Mouse (Mus musculus): Measurements from ENCODE around the gene 4932438A13Rik. TPM values are rescaled to one million over a fixed set of nuclear protein-coding genes. Genes with fewer than 3 reads are reported as not detected.

The 4932438A13Rik gene
- 31.8 and 35.0 TPM in 2 replicates for polyA plus RNA-seq (2016; fragmentation: Nextera tagmentation; extraction: Ambion mirVana)

DNA sequence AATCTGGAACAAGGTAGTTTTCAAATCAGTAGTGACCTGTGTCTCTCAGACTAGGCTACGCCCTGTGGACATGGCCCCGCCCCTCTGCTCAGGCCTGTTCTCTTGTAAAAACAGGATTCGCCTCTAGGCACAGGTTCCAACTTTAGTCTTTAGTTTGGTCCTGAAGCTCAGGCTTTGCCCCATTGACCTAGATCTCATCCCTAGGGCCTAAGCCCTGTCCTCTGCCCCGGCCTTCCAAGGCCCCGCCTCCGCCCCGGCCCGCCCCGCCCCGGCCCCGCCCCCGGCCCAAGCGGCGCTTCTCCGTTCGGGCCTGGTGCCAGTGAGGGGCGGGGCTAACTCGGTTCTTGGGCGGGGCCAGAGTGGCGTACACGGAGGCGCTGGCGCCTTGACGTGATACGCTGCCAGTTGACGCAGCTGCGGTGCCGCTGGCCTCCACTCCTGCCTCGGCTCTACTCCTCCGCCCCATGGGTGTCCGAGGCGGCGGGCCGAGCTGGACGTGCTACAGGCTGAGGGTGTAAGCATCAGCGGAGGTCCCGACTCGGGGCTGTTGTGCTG, at the start of gene 4932438A13Rik:
TSS of gene 4932438A13Rik (plus strand) at position 384 of the 555 bp plus-strand sequence.
- Histone ChIP-seq H3K4me3 (peak within 1 kb of the TSS; percentile 74), H3K4me1 (peaks cover 11% of the 10 kb centered on the region), H3K9me3 (peaks cover 1% of the 10 kb centered on the region; the same call in 1 of the 2 replicates), H3K27me3 (replicated peaks; ENCODE audit: low read depth, poor library complexity, severe bottlenecking) (no peaks in the 10 kb centered on the region), H3K27ac (replicated peaks) (peak within 1 kb of the TSS; percentile 86), H3K36me3 (replicated peaks) (peaks cover 28% of the 10 kb centered on the region)
- under 1% methylated on average over 38 of the region's 38 CpGs for WGBS
- DNase-seq (ENCODE audit: low spot score): peak; percentile 98

- H3K4me3 ChIP-seq: no peak overlapping the region
- DNase-seq (ENCODE audit: low spot score): no peak
- H3K9me3 ChIP-seq: no peaks in the 10 kb centered on the region
- 93% methylated on average over 5 of the region's 5 CpGs for WGBS
- no peaks in the 10 kb centered on the region for H3K27me3 ChIP-seq (replicated peaks; ENCODE audit: low read depth, poor library complexity, severe bottlenecking)
- H3K4me1 ChIP-seq: 0 out of 2 replicates have a peak, but pooled peaks cover under 1% of the 10 kb centered on the region
- no peak overlapping the region for H3K27ac ChIP-seq (replicated peaks)
- H3K36me3 ChIP-seq (replicated peaks): no peaks in the 10 kb centered on the region
These were observed 46.3 kb upstream of the 4932438A13Rik start for GRCm38 (mm10) chr3:36816633-36817032.

GRCm38 (mm10) chr3:36819402-36819801, 43.5 kb upstream of the 4932438A13Rik start:
- no peak overlapping the region for H3K4me3 ChIP-seq
- no peak overlapping the region for H3K27ac ChIP-seq (replicated peaks)
- H3K4me1 ChIP-seq: peaks cover 5% of the 10 kb centered on the region; the same call in 1 of the 2 replicates
- WGBS: 65% methylated on average over 7 of the region's 7 CpGs
- H3K9me3 ChIP-seq: no peaks in the 10 kb centered on the region
- H3K27me3 ChIP-seq (replicated peaks; ENCODE audit: low read depth, poor library complexity, severe bottlenecking): no peaks in the 10 kb centered on the region
- DNase-seq (ENCODE audit: low spot score): no peak
- no peaks in the 10 kb centered on the region for H3K36me3 ChIP-seq (replicated peaks)

DNA sequence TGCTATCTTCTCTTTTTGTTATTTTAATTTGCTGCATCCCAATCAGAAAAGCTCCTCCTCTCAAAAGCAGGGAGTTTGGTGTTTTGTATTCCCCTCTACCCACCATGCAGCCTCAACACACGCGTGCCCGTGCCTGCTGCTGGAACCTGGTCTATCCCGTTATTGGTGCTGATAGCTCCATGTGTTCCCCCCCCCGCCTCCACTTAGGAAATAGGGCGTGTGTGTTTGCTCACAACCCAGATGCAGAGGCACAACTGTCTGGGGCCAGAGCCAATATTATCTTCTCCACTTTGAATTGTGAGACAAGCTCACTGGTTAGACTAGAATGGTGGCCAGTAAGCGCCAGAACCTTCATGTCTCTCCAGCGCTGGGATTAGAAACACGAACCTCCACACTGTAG, 41.9 kb upstream of the 4932438A13Rik start:
- DNase-seq (ENCODE audit: low spot score): no peak
- Histone ChIP-seq H3K27ac (replicated peaks) (no peak overlapping the region), H3K36me3 (replicated peaks) (no peaks in the 10 kb centered on the region), H3K4me3 (no peak overlapping the region), H3K27me3 (replicated peaks; ENCODE audit: low read depth, poor library complexity, severe bottlenecking) (no peaks in the 10 kb centered on the region), H3K4me1 (peaks cover 5% of the 10 kb centered on the region; the same call in 1 of the 2 replicates), H3K9me3 (no peaks in the 10 kb centered on the region)
- 84% methylated on average over 9 of the region's 9 CpGs for WGBS

- H3K4me3 ChIP-seq: no peak overlapping the region
- H3K9me3 ChIP-seq: no peaks in the 10 kb centered on the region
- 59% methylated on average over 1 of the region's 1 CpGs for WGBS
- H3K36me3 ChIP-seq (replicated peaks): no peaks in the 10 kb centered on the region
- DNase-seq (ENCODE audit: low spot score): no peak
- H3K4me1 ChIP-seq: peaks cover 5% of the 10 kb centered on the region; the same call in 1 of the 2 replicates
- H3K27ac ChIP-seq (replicated peaks): no peak overlapping the region
- H3K27me3 ChIP-seq (replicated peaks; ENCODE audit: low read depth, poor library complexity, severe bottlenecking): no peaks in the 10 kb centered on the region
These were observed 37.8 kb upstream of the 4932438A13Rik start for GRCm38 (mm10) chr3:36825098-36825497.

DNA sequence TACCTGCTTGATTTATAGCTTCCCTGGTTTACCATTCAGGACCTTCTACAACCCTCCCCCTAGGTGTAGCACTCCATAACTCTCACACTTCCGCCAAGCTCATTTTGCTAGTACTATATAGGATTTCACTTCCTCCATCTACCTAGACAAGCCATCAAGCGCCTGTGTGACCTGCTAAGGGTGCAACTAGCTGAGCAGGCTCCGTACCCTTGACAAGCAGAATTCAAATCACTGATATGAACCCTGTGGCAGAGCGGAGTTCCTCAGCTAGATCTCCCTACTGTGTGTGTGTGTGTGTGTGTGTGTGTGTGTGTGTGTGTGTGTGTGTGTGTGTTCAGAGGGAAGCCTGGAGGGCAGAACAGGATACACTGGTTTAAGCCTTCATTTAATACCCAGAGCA, 37.4 kb upstream of the 4932438A13Rik start:
- H3K36me3 ChIP-seq (replicated peaks): no peaks in the 10 kb centered on the region
- H3K9me3 ChIP-seq: no peaks in the 10 kb centered on the region
- peaks cover 5% of the 10 kb centered on the region; the same call in 1 of the 2 replicates for H3K4me1 ChIP-seq
- DNase-seq (ENCODE audit: low spot score): no peak
- H3K27me3 ChIP-seq (replicated peaks; ENCODE audit: low read depth, poor library complexity, severe bottlenecking): no peaks in the 10 kb centered on the region
- WGBS: 92% methylated on average over 4 of the region's 4 CpGs
- H3K4me3 ChIP-seq: no peak overlapping the region
- H3K27ac ChIP-seq (replicated peaks): no peak overlapping the region

DNA sequence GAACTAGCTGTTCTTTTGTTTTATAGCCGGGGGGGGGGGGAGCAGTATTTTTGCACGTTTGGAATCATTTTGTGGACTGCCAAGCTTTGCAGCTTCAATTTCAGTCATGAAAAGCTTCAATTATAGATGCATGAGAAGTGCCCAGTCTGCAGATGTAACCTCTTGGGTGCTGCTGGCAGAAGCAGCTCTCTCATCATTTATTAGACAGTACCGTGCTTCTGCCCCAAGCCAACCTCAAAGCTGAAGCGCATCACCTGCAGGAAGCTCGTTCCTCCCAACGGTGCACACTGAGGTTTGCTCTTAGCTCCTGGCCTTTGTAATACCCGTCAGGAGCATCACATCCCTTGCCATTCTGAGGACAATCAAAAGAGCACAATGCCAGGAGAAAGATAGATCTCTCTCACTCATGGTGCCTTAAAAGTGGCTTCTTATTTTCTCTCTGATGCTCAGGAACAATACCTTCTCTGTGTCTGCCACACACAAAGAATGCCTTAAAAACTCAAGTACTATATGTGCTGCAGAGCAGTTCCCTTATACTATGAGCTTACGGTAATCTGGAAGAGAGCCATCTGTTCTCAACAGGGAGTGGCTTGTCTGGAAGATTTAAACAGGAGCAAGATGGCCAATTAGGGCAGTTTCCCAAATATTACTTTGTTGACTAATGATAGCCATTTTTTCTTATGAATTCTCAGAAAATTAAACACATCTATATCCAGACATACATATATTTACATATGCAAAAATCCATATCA, 35.5 kb upstream of the 4932438A13Rik start:
- no peaks in the 10 kb centered on the region for H3K4me1 ChIP-seq
- H3K4me3 ChIP-seq: no peak overlapping the region
- H3K36me3 ChIP-seq (replicated peaks): no peaks in the 10 kb centered on the region
- no peaks in the 10 kb centered on the region for H3K27me3 ChIP-seq (replicated peaks; ENCODE audit: low read depth, poor library complexity, severe bottlenecking)
- no peak for DNase-seq (ENCODE audit: low spot score)
- H3K9me3 ChIP-seq: no peaks in the 10 kb centered on the region
- WGBS: 58% methylated on average over 8 of the region's 8 CpGs
- H3K27ac ChIP-seq (replicated peaks): no peak overlapping the region

DNA sequence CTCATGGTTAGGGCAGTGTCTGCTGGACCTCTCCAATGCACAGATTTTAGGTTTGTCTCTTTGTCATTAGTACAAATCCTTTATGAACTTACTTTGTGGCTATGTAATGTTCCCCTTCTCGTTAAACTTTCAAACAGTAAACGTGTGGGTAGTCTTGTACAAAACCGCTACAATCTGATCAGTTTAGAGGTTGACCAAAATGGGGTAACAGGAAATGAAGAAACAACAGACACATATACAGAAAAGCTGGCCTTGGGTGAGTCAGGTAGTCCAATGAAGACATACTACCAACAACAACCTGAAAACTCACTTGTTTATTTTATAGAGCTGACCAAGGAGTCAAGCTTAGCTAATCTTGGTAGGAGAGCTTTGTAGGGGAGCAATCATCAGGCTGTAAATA, 32.7 kb upstream of the 4932438A13Rik start:
- Histone ChIP-seq H3K4me1 (peaks cover under 1% of the 10 kb centered on the region; the same call in 1 of the 2 replicates), H3K27me3 (replicated peaks; ENCODE audit: low read depth, poor library complexity, severe bottlenecking) (no peaks in the 10 kb centered on the region), H3K9me3 (no peaks in the 10 kb centered on the region), H3K27ac (replicated peaks) (no peak overlapping the region), H3K36me3 (replicated peaks) (no peaks in the 10 kb centered on the region), H3K4me3 (no peak overlapping the region)
- no peak for DNase-seq (ENCODE audit: low spot score)
- WGBS: 91% methylated on average over 3 of the region's 3 CpGs

GRCm38 (mm10) chr3:36834426-36834825, 28.5 kb upstream of the 4932438A13Rik start:
- no peak for DNase-seq (ENCODE audit: low spot score)
- H3K4me3 ChIP-seq: no peak overlapping the region
- no peak overlapping the region for H3K27ac ChIP-seq (replicated peaks)
- no peaks in the 10 kb centered on the region for H3K27me3 ChIP-seq (replicated peaks; ENCODE audit: low read depth, poor library complexity, severe bottlenecking)
- no peaks in the 10 kb centered on the region for H3K36me3 ChIP-seq (replicated peaks)
- 77% methylated on average over 4 of the region's 4 CpGs for WGBS
- H3K4me1 ChIP-seq: peaks cover 10% of the 10 kb centered on the region
- H3K9me3 ChIP-seq: no peaks in the 10 kb centered on the region

GRCm38 (mm10) chr3:36834832-36835231, 28.1 kb upstream of the 4932438A13Rik start:
- H3K27ac ChIP-seq (replicated peaks): no peak overlapping the region
- WGBS: 87% methylated on average over 2 of the region's 2 CpGs
- no peaks in the 10 kb centered on the region for H3K27me3 ChIP-seq (replicated peaks; ENCODE audit: low read depth, poor library complexity, severe bottlenecking)
- no peaks in the 10 kb centered on the region for H3K36me3 ChIP-seq (replicated peaks)
- DNase-seq (ENCODE audit: low spot score): no peak
- H3K4me3 ChIP-seq: no peak overlapping the region
- H3K4me1 ChIP-seq: peaks cover 10% of the 10 kb centered on the region
- no peaks in the 10 kb centered on the region for H3K9me3 ChIP-seq

GRCm38 (mm10) chr3:36835525-36836203, 27.2 kb upstream of the 4932438A13Rik start:
- Histone ChIP-seq H3K36me3 (replicated peaks) (no peaks in the 10 kb centered on the region), H3K4me3 (peak overlapping the region; percentile 47), H3K27ac (replicated peaks) (peak overlapping the region; percentile 67), H3K4me1 (peaks cover 11% of the 10 kb centered on the region), H3K27me3 (replicated peaks; ENCODE audit: low read depth, poor library complexity, severe bottlenecking) (no peaks in the 10 kb centered on the region), H3K9me3 (no peaks in the 10 kb centered on the region)
- 16% methylated on average over 18 of the region's 18 CpGs for WGBS
- peak; percentile 66 for DNase-seq (ENCODE audit: low spot score)

DNA sequence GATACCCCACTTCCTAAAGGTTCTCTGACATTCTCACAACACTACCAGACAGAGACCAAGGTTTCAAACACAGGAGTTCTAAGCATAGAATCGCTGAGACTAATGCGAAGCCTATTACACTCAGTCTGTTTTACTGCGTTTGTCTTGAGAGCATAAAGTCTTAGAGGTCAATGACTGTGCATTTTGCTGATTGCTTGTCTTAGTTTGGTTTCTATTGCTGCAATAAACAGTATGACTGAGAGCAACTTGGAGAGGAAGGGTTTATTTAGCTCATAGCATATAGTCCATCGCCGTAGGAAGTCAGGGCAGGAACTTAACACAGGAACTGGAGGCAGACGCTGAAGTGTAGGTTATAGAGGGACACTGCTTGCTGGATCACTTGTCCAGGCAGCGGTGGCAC, 26.1 kb upstream of the 4932438A13Rik start:
- WGBS: 87% methylated on average over 7 of the region's 7 CpGs
- Histone ChIP-seq H3K27me3 (replicated peaks; ENCODE audit: low read depth, poor library complexity, severe bottlenecking) (no peaks in the 10 kb centered on the region), H3K27ac (replicated peaks) (no peak overlapping the region), H3K36me3 (replicated peaks) (no peaks in the 10 kb centered on the region), H3K9me3 (no peaks in the 10 kb centered on the region), H3K4me1 (peaks cover 13% of the 10 kb centered on the region), H3K4me3 (no peak overlapping the region)
- DNase-seq (ENCODE audit: low spot score): no peak

All from embryonic facial prominence, embryonic 10.5 days (tissue).